Mouse (Mus musculus) olfactory bulb, adult 2 months (tissue): ENCODE measurements at regions not wholly inside any gene's neighbourhood (a gene's known extent, or its start where the extent isn't known, plus 50 kb on each side); places are given as distances from the start of the nearest gene placed in this dataset.

Experiments
- H3K27ac ChIP-seq: fragments of 200-500 bp; 2 replicates; pipeline ENCODE4 v1.5.1; 2012; ENCODE audit warnings: low read depth, low read length; ENCODE audit not compliant: insufficient read depth
- H3K4me1 ChIP-seq: fragments of 200-500 bp; 2 replicates; pipeline ENCODE4 v1.6.1; 2012; ENCODE audit warnings: low read length; ENCODE audit not compliant: control insufficient read depth, insufficient read depth
- H3K4me3 ChIP-seq: fragments of 200-500 bp; 2 replicates; pipeline ENCODE4 v1.5.1; 2012; ENCODE audit warnings: mild to moderate bottlenecking, low read depth, low read length, moderate library complexity; ENCODE audit not compliant: insufficient read depth
- CTCF ChIP-seq: fragments of 200-500 bp; IDR thresholded peaks from 2 replicates; pipeline ENCODE4 v1.5.1; 2012; ENCODE audit warnings: low read depth, mild to moderate bottlenecking, low read length, moderate library complexity; ENCODE audit not compliant: insufficient read depth
- POLR2A ChIP-seq: fragments of 200-500 bp; IDR thresholded peaks from 2 replicates; pipeline ENCODE4 v1.6.1; 2012; ENCODE audit warnings: mild to moderate bottlenecking, low read depth, low read length, moderate library complexity; ENCODE audit not compliant: insufficient read depth
- WGBS: fragments of 180-500 bp; shearing (Covaris S2); methylation state at CpG from one replicate; pipeline ENCODE4 v1.1.7; 2018; 5-methylcytosine and 5-hydroxymethylcytosine counted together

- WGBS = 28% methylated on average over 19 of the region's 19 CpGs
- TF ChIP-seq POLR2A = no peak
- TF ChIP-seq CTCF = no peak
- peaks cover 27% of the 10 kb centered on the region for H3K4me1 ChIP-seq
- no peak overlapping the region for H3K27ac ChIP-seq
- H3K4me3 ChIP-seq = no peak overlapping the region
These were observed 102.6 kb upstream of the Csf3r start for GRCm38 (mm10) chr4:125921550-125922316.

GRCm38 (mm10) chr4:125922317-125922878 lies 102.0 kb upstream of the Csf3r start:
- H3K27ac ChIP-seq = no peak overlapping the region
- H3K4me1 ChIP-seq = peaks cover 27% of the 10 kb centered on the region
- no peak for TF ChIP-seq CTCF
- no peak for TF ChIP-seq POLR2A
- WGBS = 28% methylated on average over 11 of the region's 11 CpGs
- H3K4me3 ChIP-seq = no peak overlapping the region

GRCm38 (mm10) chr4:125923225-125923624 lies 101.1 kb upstream of the Csf3r start:
- H3K27ac ChIP-seq = no peak overlapping the region
- WGBS = 31% methylated on average over 7 of the region's 7 CpGs
- H3K4me1 ChIP-seq = peaks cover 27% of the 10 kb centered on the region
- H3K4me3 ChIP-seq = no peak overlapping the region
- no peak for TF ChIP-seq POLR2A
- no peak for TF ChIP-seq CTCF

GRCm38 (mm10) chr4:125928196-125928595 lies 96.2 kb upstream of the Csf3r start:
- Histone ChIP-seq H3K4me1 (peaks cover 24% of the 10 kb centered on the region), H3K27ac (no peak overlapping the region), H3K4me3 (no peak overlapping the region)
- TF ChIP-seq POLR2A (no peak), CTCF (no peak)
- 79% methylated on average over 4 of the region's 4 CpGs for WGBS

- no peak overlapping the region for H3K27ac ChIP-seq
- WGBS = 69% methylated on average over 17 of the region's 17 CpGs
- no peak overlapping the region for H3K4me3 ChIP-seq
- H3K4me1 ChIP-seq = peaks cover 19% of the 10 kb centered on the region
- no peak for TF ChIP-seq CTCF
- no peak for TF ChIP-seq POLR2A
These were observed 95.1 kb upstream of the Csf3r start for GRCm38 (mm10) chr4:125929122-125929772.

GRCm38 (mm10) chr4:125930764-125931163 lies 93.6 kb upstream of the Csf3r start:
- H3K27ac ChIP-seq = no peak overlapping the region
- WGBS = 63% methylated on average over 10 of the region's 10 CpGs
- TF ChIP-seq POLR2A (no peak), CTCF (no peak)

GRCm38 (mm10) chr4:125931321-125931720 lies 93.0 kb upstream of the Csf3r start:
- H3K4me3 ChIP-seq = no peak overlapping the region
- H3K27ac ChIP-seq = no peak overlapping the region
- WGBS = 84% methylated on average over 6 of the region's 6 CpGs
- TF ChIP-seq CTCF = no peak
- no peak for TF ChIP-seq POLR2A
- peaks cover 15% of the 10 kb centered on the region for H3K4me1 ChIP-seq

More at GRCm38 (mm10) chr4:125930764-125931163, 93.6 kb upstream of the Csf3r start:
- Histone ChIP-seq H3K4me1 (peaks cover 14% of the 10 kb centered on the region), H3K4me3 (no peak overlapping the region)

GRCm38 (mm10) chr4:125932036-125932756 lies 92.2 kb upstream of the Csf3r start:
- peaks cover 17% of the 10 kb centered on the region for H3K4me1 ChIP-seq
- TF ChIP-seq CTCF (no peak), POLR2A (no peak)
- 42% methylated on average over 22 of the region's 22 CpGs for WGBS
- H3K4me3 ChIP-seq = no peak overlapping the region
- no peak overlapping the region for H3K27ac ChIP-seq
